Mouse (Mus musculus): ENCODE data around the gene Rpap1.

The Rpap1 gene

DNA sequence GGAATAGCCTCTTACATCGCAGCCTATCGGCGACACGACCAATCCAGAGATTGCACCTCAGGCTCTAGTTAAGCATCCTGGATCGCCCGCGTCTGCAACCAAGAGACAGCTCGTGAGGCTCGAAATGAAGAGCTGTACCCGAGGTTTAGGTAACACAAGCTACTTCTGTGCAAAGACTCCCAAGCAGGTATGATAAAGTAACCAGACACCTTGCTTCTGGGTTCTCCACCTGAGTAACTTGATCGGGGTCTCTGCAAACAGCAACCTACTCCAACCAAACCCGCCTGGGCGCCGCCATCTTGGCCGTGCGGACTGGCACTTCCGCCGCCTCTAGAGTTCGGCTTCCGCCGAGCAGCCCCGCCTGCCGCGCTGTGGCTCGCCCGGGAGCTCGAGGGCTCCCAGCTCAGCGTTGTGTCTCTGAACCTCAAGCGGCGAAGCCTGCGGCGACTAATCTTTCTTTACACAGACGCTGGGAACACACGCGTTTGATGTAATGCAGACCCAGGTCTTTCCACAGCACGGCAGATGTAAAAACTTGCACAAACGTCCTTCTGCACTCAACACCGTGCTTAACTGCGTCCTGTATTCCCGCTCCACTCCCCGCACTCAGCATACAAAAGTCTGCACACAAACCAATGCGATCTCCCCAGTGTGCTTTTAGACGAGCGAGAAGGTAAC, at the start of gene Rpap1:
Gene Rpap1, minus strand, starts transcription at position 332 of the 678 bp plus-strand sequence.
- peak; percentile 87 for DNase-seq

- DNase-seq = no peak
Measured at GRCm38 (mm10) chr2:119834231-119834630, 46.9 kb upstream of the Rpap1 start.

DNA sequence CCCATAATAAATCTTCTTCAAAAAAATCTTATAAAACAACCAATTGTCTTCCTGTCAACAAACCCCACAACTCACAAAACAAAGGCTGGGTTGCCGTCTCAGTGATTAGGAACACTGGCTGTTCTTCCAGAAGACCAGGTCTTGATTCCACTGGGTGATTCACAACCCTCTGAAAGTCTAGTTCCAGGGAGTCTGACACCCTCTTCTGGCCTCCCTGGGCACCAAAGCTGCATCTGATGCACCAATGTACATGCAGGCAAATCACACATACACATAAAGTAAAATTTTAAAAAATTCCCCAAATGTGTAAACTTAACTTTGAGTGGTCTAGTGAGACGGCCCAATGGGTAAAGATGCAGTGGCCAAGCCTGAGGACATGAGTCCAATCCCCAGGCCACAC, 43.2 kb upstream of the Rpap1 start:
- DNase-seq = no peak

GRCm38 (mm10) chr2:119821136-119821535, 33.8 kb upstream of the Rpap1 start:
- DNase-seq = no peak

- DNase-seq = no peak
Measured at GRCm38 (mm10) chr2:119818668-119819272, 31.4 kb upstream of the Rpap1 start.

GRCm38 (mm10) chr2:119817047-119817446, 29.7 kb upstream of the Rpap1 start:
- DNase-seq = no peak

GRCm38 (mm10) chr2:119816611-119817010, 29.3 kb upstream of the Rpap1 start:
- DNase-seq = no peak

DNA sequence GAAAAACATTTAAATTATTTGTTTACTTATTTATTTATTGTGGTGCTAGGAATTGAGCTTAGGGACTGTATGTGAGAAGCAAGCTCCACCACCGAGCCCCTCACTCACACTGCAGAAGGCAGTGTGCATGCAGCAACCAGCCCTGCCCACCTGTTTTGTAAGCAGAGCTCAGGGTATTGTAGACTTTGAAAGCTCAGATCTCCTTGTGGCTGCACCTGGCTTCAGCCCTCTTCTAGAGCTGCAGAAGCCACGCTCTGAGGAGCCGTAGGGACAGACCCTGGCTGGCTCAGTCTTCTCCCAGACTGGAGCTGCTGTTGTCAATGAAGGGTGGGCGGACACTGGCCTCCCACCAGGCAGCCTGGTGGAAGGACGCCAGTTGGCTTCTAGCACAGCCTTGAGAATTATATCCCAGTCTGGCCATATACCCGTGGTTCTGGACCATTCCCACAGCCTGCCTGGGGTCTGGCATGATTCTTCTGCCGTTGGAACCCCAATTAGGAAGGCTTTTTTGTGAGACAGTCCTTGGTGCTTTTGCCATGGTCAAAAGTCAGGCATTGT, 27.1 kb upstream of the Rpap1 start:
- DNase-seq = peak; percentile 80

GRCm38 (mm10) chr2:119811490-119812146, 24.3 kb upstream of the Rpap1 start:
- no peak for DNase-seq

GRCm38 (mm10) chr2:119810890-119811289, 23.6 kb upstream of the Rpap1 start:
- DNase-seq = no peak

DNA sequence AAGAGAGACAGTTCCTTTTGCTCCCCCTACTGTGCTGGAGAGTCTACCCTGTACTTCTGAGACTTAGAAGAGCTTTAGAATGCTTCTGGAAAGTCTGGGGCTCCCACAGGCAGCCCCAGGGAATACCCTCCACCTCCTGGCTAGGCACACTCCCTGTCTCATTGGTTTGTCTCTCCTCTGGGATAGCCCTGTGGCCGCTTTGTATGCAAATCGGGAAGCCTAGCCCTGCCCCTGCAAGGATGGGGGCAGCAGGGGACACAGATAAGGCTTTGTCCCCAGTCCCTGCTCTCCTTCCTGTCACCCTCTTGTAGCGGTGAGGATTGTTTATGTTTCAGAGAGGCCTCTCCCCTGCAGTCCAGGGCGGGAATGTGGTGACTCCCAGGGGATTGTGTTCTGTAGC, 21.5 kb upstream of the Rpap1 start:
- DNase-seq = peak; percentile 38

GRCm38 (mm10) chr2:119808438-119808837, 21.1 kb upstream of the Rpap1 start:
- DNase-seq = no peak

- DNase-seq = no peak
Measured at GRCm38 (mm10) chr2:119805536-119805935, 18.2 kb upstream of the Rpap1 start.

DNA sequence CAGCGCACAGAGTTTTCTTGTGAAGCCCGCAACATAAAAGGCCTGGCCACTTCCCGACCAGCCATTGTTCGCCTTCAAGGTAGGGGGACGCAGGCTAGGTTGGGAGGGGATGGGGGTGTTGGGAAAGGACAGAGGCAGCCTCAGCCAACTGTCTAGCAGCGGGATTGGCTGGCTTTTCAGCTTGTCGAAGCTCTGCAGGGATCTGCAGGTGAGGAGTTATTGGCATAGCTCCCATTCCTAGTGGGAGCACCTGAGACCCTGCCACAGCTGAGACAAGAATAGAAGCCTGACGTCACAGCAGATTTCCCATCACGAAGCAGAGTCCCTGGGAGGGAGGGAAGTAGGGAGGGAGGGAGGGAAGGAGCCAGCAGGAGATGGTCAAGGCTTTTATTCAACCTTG, 17.4 kb upstream of the Rpap1 start:
- DNase-seq = no peak

DNA sequence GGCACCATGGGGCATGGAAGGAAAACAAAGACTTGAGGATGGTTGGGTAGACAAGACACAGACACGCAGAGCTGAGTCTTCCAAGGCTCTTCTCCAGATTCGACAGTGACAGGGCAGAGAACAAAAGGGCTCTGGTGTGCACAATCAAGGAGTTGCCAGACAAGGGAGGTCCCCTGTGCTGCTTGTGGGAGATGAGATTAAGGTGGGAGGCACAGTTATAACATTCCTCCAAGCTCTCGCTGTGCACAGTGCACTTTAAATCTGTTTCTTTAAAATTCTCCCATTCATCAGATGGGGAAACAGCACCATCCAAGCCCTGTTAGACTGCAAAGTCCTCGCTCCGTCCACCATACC, 16.9 kb upstream of the Rpap1 start:
- no peak for DNase-seq

GRCm38 (mm10) chr2:119803618-119804274, 16.4 kb upstream of the Rpap1 start:
- peak; percentile 34 for DNase-seq

DNA sequence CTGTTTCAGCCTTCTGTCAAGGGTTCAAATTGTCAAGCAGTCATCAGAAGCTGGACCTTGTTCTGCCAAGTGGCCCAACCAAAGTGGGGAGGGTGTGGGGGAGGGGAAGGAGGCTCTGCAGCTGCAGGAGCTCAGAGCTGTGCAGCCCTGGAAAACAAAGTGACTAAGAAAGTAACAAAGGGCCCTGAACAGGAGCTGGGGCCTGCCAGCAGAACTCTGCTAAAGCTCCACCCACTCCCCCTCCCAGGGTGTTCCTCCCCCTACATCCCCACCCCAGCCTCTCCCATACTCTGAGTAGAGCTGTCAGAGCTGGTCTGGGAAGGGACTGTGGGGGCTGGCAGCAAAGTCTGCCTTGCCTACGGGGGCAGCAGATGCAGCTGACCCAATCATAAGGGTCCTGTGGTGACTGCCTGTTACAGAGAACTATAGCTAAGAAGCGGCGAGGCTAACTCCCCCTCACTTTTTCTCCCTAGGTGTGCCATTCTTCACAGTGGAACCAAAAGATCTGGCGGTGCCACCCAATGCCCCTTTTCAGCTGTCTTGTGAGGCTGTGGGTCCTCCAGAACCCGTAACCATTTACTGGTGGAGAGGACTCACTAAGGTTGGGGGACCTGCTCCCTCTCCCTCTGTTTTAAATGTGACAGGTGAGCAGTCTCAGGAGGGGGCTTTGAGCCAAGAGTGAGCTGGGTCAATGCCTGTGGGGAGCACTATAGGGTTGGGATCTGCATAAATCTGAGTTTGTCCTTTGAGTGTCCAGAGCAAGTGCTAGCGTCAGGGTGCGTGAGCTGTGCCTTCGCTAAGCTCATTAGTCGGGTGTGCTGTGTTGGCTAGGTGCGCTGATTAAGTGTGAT, 15.7 kb upstream of the Rpap1 start:
- DNase-seq = peak; percentile 52

DNA sequence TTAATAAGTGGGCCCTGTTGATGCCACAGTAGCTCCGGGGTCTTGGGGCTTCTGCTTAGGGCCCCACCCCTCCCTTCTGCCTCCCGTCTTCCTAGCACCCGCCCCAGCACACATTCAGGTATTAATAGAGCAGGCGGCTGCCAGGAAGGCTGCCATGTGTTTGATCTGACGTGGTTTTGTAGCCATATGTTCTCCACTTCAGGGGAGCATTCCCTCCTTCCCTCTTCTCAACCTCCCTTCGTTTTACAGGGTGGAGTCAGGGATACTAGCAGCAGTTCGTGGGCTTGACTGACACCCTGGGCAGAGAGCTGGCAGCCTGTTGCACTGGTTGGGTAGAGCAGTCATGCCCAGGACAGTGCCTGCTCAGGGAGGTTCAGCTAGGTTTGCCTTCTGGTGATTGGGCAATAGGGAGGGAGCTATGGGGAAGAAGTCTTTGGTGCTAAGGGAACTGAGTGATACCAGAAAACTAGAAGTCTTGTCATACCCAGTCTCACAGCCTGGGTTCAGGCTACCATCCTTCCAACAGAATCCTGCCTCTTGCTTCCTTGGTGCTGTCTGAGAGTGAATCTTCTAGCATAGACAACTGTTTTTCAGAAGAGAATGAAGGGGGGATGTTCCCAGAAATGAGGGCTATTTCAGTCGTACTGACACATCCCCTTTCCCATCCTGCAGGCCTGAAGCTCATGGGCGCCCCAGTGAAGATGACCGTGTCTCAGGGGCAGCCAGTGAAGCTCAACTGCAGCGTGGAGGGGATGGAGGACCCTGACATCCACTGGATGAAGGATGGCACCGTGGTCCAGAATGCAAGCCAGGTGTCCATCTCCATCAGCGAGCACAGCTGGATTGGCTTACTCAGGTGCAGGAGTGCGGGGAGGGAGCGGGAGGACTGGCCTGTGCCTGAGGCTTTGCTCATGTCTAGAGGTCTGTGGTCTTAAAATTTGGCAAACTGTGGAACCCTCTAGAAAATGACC, 13.8 kb upstream of the Rpap1 start:
- no peak for DNase-seq

GRCm38 (mm10) chr2:119799961-119800550, 12.7 kb upstream of the Rpap1 start:
- peak; percentile 41 for DNase-seq

GRCm38 (mm10) chr2:119799181-119799960, 12.0 kb upstream of the Rpap1 start:
- DNase-seq = peak; percentile 57

Data from lung, postnatal 10 days (tissue).